Mouse (Mus musculus) intestine, postnatal 0 days (tissue): ENCODE measurements around the gene Sh3bgrl. TPM values are rescaled to one million over a fixed set of nuclear protein-coding genes. Genes with fewer than 3 reads are reported as not detected.
A peak's percentile ranks its signal among the peaks of the same experiment; 100 is the strongest.

ENCODE experiments used
- ATAC-seq: fragments of 200-750 bp; cut with Nextera tagmentation; 2 replicates; pipeline ENCODE4 v1.8.0; 2017; ENCODE audit warnings: mild to moderate bottlenecking, moderate TSS enrichment, moderate library complexity
- H3K27ac ChIP-seq: fragments of 300-500 bp; sonication (generic); 2 replicates; pipeline ENCODE4 v1.5.1; 2014; ENCODE audit warnings: mild to moderate bottlenecking, low read depth, low read length, moderate library complexity
- H3K27me3 ChIP-seq: fragments of 300-500 bp; sonication (generic); replicated peaks from 2 replicates; pipeline ENCODE4 v1.6.1; 2014; ENCODE audit warnings: low read length, mixed read lengths; ENCODE audit not compliant: control insufficient read depth, insufficient read depth
- H3K36me3 ChIP-seq: fragments of 300-500 bp; sonication (generic); 2 replicates; pipeline ENCODE4 v1.6.1; 2014; ENCODE audit warnings: mild to moderate bottlenecking, moderate library complexity; ENCODE audit not compliant: control insufficient read depth, insufficient read depth
- H3K4me1 ChIP-seq: fragments of 300-500 bp; sonication (generic); replicated peaks from 2 replicates; pipeline ENCODE4 v1.6.1; 2014; ENCODE audit warnings: antibody characterized with exemption, low read length, mixed read lengths; ENCODE audit not compliant: control insufficient read depth, insufficient read depth
- H3K4me2 ChIP-seq: fragments of 300-500 bp; sonication (generic); replicated peaks from 2 replicates; pipeline ENCODE4 v1.6.1; 2014; ENCODE audit warnings: low read depth, mild to moderate bottlenecking, moderate library complexity
- H3K4me3 ChIP-seq: fragments of 300-500 bp; sonication (generic); 2 replicates; pipeline ENCODE4 v1.5.1; 2014; ENCODE audit warnings: low read depth, low read length
- H3K9ac ChIP-seq: fragments of 300-500 bp; sonication (generic); 2 replicates; pipeline ENCODE4 v1.6.1; 2014; ENCODE audit warnings: mild to moderate bottlenecking, low read depth, low read length
- H3K9me3 ChIP-seq: fragments of 300-500 bp; sonication (generic); 2 replicates; pipeline ENCODE4 v1.6.1; 2016; ENCODE audit warnings: mixed run types; ENCODE audit not compliant: control insufficient read depth
- CTCF ChIP-seq: sonication (generic); IDR thresholded peaks from 2 replicates; pipeline ENCODE4 v1.5.1; 2016; ENCODE audit warnings: low read depth, mild to moderate bottlenecking, control low read depth, antibody characterized with exemption, moderate library complexity
- WGBS: fragments of 180-500 bp; shearing (Covaris S2); extraction: QIAGEN DNeasy Blood & Tissue Kit; methylation state at CpG from one replicate; pipeline ENCODE4 v1.1.7; 2014; 5-methylcytosine and 5-hydroxymethylcytosine counted together
- polyA plus RNA-seq: library from polyadenylated mRNA; unstranded; fragments of >200 nt; fragmentation: Nextera tagmentation; extraction: Ambion mirVana; gene quantifications from 2 replicates; pipeline ENCODE4 v1.2.1, GENCODE M21; 2015

The Sh3bgrl gene
- polyA plus RNA-seq, 1 experiment from 2014 or later, result 50.8 TPM

- 31% methylated on average over 7 of the region's 7 CpGs for WGBS
- no peaks in the 10 kb centered on the region for H3K36me3 ChIP-seq
- no peak overlapping the region for H3K4me3 ChIP-seq
- ATAC-seq, result no peak
- no peak for TF ChIP-seq CTCF
- H3K27ac ChIP-seq, result no peak overlapping the region
- no peak overlapping the region for H3K9ac ChIP-seq
- H3K27me3 ChIP-seq, result no peaks in the 10 kb centered on the region
- H3K9me3 ChIP-seq, result no peaks in the 10 kb centered on the region
- no peaks in the 10 kb centered on the region for H3K4me1 ChIP-seq
- H3K4me2 ChIP-seq, result 0 out of 2 replicates have a peak overlapping the region, but pooled peaks have one; percentile 6
Measured at GRCm38 (mm10) chrX:109127551-109128088, 32.5 kb downstream of the Sh3bgrl start.

DNA sequence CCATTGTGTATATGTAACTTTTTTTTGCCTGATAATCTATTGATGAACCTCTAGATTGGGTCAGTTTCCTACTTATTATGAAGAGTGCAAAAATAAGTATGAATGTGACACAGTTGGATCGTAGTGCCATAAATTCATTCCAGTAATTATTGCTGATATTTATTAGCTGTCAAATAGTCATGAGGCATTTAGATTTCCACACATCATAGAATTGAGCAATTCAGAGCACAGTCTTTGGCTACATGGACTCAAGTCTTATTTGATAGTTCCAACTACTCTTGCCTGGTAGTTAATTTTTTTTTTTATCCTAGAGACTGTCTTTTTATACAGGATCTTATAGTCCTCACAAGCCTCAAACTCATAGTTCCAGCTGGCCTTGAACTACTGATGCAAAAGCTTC is 34.9 kb downstream of the Sh3bgrl start:
- Histone ChIP-seq H3K27me3 (no peaks in the 10 kb centered on the region), H3K27ac (no peak overlapping the region), H3K9me3 (no peaks in the 10 kb centered on the region), H3K4me1 (no peaks in the 10 kb centered on the region), H3K4me2 (no peak overlapping the region), H3K4me3 (no peak overlapping the region), H3K9ac (no peak overlapping the region), H3K36me3 (no peaks in the 10 kb centered on the region)
- WGBS, result 79% methylated on average over 1 of the region's 1 CpGs
- no peak for TF ChIP-seq CTCF
- ATAC-seq, result no peak

DNA sequence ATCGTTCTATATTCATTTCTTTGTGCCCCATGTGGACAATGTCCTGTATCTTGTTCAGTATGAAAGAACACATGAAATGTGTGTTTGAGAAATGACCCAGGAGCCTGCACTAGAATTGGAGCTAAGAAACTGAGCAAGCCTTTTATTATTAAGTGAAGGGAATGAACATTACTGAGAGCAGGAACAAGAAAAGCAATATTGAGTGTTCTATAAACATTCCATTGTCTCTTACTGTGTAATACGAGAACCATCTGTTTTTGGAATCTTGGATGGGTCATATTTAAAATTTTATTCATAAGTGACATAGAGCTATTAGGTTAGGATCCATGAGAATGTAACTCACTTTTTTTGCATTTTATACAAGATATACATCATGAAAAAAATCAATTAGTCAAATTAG is 36.7 kb downstream of the Sh3bgrl start:
- ATAC-seq, result no peak
- H3K36me3 ChIP-seq, result no peaks in the 10 kb centered on the region
- no peak overlapping the region for H3K4me2 ChIP-seq
- no peaks in the 10 kb centered on the region for H3K4me1 ChIP-seq
- 71% methylated on average over 2 of the region's 2 CpGs for WGBS
- H3K4me3 ChIP-seq, result no peak overlapping the region
- H3K27me3 ChIP-seq, result no peaks in the 10 kb centered on the region
- H3K9me3 ChIP-seq, result no peaks in the 10 kb centered on the region
- no peak for TF ChIP-seq CTCF
- H3K27ac ChIP-seq, result no peak overlapping the region
- H3K9ac ChIP-seq, result no peak overlapping the region

DNA sequence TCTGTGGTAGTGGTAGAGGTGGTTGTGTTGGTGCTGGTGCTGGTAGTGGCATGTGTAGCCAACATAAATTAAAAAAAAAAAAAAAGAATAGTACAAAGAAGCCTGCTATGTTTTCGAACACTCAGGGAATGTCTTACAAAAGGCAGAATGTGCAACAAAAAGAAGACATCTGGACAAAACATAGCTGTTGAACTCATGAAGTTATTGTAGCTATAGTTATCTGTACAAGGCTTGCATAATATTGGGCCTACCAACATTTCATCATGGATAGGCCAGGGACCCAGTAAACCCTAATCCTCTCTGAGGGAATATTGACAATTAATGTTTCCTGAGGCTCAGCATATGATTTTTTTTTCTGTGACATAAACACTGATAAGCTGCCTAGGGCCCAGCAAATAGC is 37.3 kb downstream of the Sh3bgrl start:
- H3K27me3 ChIP-seq, result no peaks in the 10 kb centered on the region
- no peak for TF ChIP-seq CTCF
- WGBS, result 78% methylated on average over 1 of the region's 1 CpGs
- no peaks in the 10 kb centered on the region for H3K9me3 ChIP-seq
- ATAC-seq, result no peak
- H3K4me2 ChIP-seq, result no peak overlapping the region
- H3K27ac ChIP-seq, result no peak overlapping the region
- no peaks in the 10 kb centered on the region for H3K36me3 ChIP-seq
- H3K9ac ChIP-seq, result no peak overlapping the region
- no peak overlapping the region for H3K4me3 ChIP-seq
- H3K4me1 ChIP-seq, result no peaks in the 10 kb centered on the region

- 64% methylated on average over 2 of the region's 2 CpGs for WGBS
- H3K9me3 ChIP-seq, result no peaks in the 10 kb centered on the region
- H3K27me3 ChIP-seq, result no peaks in the 10 kb centered on the region
- no peaks in the 10 kb centered on the region for H3K36me3 ChIP-seq
- no peak overlapping the region for H3K4me2 ChIP-seq
- no peak overlapping the region for H3K27ac ChIP-seq
- no peak for TF ChIP-seq CTCF
- no peaks in the 10 kb centered on the region for H3K4me1 ChIP-seq
- H3K9ac ChIP-seq, result no peak overlapping the region
- ATAC-seq, result no peak
- no peak overlapping the region for H3K4me3 ChIP-seq
Measured at GRCm38 (mm10) chrX:109133500-109133899, 38.3 kb downstream of the Sh3bgrl start.

GRCm38 (mm10) chrX:109136306-109136705 is 41.1 kb downstream of the Sh3bgrl start:
- H3K4me2 ChIP-seq, result no peak overlapping the region
- no peaks in the 10 kb centered on the region for H3K9me3 ChIP-seq
- H3K27me3 ChIP-seq, result no peaks in the 10 kb centered on the region
- no peak overlapping the region for H3K4me3 ChIP-seq
- H3K4me1 ChIP-seq, result no peaks in the 10 kb centered on the region
- H3K36me3 ChIP-seq, result no peaks in the 10 kb centered on the region
- TF ChIP-seq CTCF, result no peak
- no peak for ATAC-seq
- no peak overlapping the region for H3K27ac ChIP-seq
- no peak overlapping the region for H3K9ac ChIP-seq

GRCm38 (mm10) chrX:109136820-109137219 is 41.7 kb downstream of the Sh3bgrl start:
- Histone ChIP-seq H3K9ac (no peak overlapping the region), H3K9me3 (no peaks in the 10 kb centered on the region), H3K27me3 (no peaks in the 10 kb centered on the region), H3K27ac (no peak overlapping the region), H3K4me1 (no peaks in the 10 kb centered on the region), H3K4me2 (no peak overlapping the region), H3K36me3 (no peaks in the 10 kb centered on the region), H3K4me3 (no peak overlapping the region)
- WGBS, result 43% methylated on average over 2 of the region's 2 CpGs
- no peak for TF ChIP-seq CTCF
- peak; percentile 84 for ATAC-seq
